Mouse (Mus musculus): ENCODE results near the gene Klf1. TPM values are rescaled to one million over a fixed set of nuclear protein-coding genes. Genes with fewer than 3 reads are reported as not detected.

Klf1 gene
- polyA plus RNA-seq, 1 experiment from 2014 or later = 0.28 TPM

- ATAC-seq = peak; percentile 34
- peaks cover 12% of the 10 kb centered on the region for H3K27me3 ChIP-seq
- in situ Hi-C loops (cut with MboI; ENCODE audit: low pct_unique_long_range_greater_than_20kb) = no loop called here
- TF ChIP-seq CTCF (IDR thresholded peaks at IDR 0.05) = no peak
- no peak for DNase-seq (ENCODE audit: low read depth, low spot score)
- CTCF ChIA-PET = no interaction called here
- POLR2A ChIA-PET = no interaction called here
These were observed 12.2 kb downstream of the Klf1 start for GRCm38 (mm10) chr8:84913960-84914359.

- peaks cover 12% of the 10 kb centered on the region for H3K27me3 ChIP-seq
These were observed 13.5 kb downstream of the Klf1 start for GRCm38 (mm10) chr8:84915269-84915668.

GRCm38 (mm10) chr8:84917781-84918180 is 16.1 kb downstream of the Klf1 start:
- no peak for DNase-seq (ENCODE audit: low read depth, low spot score)
- no peak for TF ChIP-seq CTCF (IDR thresholded peaks at IDR 0.05)
- ChIA-PET CTCF (no interaction called here), POLR2A (no interaction called here)
- no peak for ATAC-seq
- peaks cover 12% of the 10 kb centered on the region for H3K27me3 ChIP-seq
- in situ Hi-C loops (cut with MboI; ENCODE audit: low pct_unique_long_range_greater_than_20kb) = no loop called here

More at GRCm38 (mm10) chr8:84915269-84915668, 13.5 kb downstream of the Klf1 start:
- ChIA-PET CTCF (interaction anchor here (1.0 to 1.5 kb wide), 2 partner anchors 13 to 44 kb away, joined by 3 read pairs; no protein-coding TSS in a partner anchor), POLR2A (no interaction called here)
- ATAC-seq = no peak
- no peak for TF ChIP-seq CTCF (IDR thresholded peaks at IDR 0.05)
- no peak for DNase-seq (ENCODE audit: low read depth, low spot score)
- in situ Hi-C loops (cut with MboI; ENCODE audit: low pct_unique_long_range_greater_than_20kb) = no loop called here

- DNase-seq (ENCODE audit: low read depth, low spot score) = no peak
- no peak for TF ChIP-seq CTCF (IDR thresholded peaks at IDR 0.05)
- ChIA-PET CTCF (no interaction called here), POLR2A (no interaction called here)
- no peak for ATAC-seq
- in situ Hi-C loops (cut with MboI; ENCODE audit: low pct_unique_long_range_greater_than_20kb) = no loop called here
- peaks cover 12% of the 10 kb centered on the region for H3K27me3 ChIP-seq
These were observed 16.9 kb downstream of the Klf1 start for GRCm38 (mm10) chr8:84918646-84919045.

GRCm38 (mm10) chr8:84921596-84921995 is 19.9 kb downstream of the Klf1 start:
- DNase-seq (ENCODE audit: low read depth, low spot score) = peak; percentile 4
- TF ChIP-seq CTCF (IDR thresholded peaks at IDR 0.05) = no peak
- ChIA-PET CTCF (interaction anchor here (1.3 kb wide), 1 partner anchor 18 kb away, joined by 3 read pairs; no protein-coding TSS in a partner anchor), POLR2A (no interaction called here)
- in situ Hi-C loops (cut with MboI; ENCODE audit: low pct_unique_long_range_greater_than_20kb) = loop anchor here (5.0 kb wide), 1 partner anchor 36 kb away; no protein-coding TSS in a partner anchor
- no peak for ATAC-seq
- peaks cover 10% of the 10 kb centered on the region for H3K27me3 ChIP-seq

GRCm38 (mm10) chr8:84925557-84925956 is 23.8 kb downstream of the Klf1 start:
- in situ Hi-C loops (cut with MboI; ENCODE audit: low pct_unique_long_range_greater_than_20kb) = no loop called here
- no peak for DNase-seq (ENCODE audit: low read depth, low spot score)
- CTCF ChIA-PET = interaction anchor here (1.0 kb wide), 1 partner anchor 24 kb away, joined by 3 read pairs; no protein-coding TSS in a partner anchor
- POLR2A ChIA-PET = no interaction called here
- H3K27me3 ChIP-seq = peaks cover 14% of the 10 kb centered on the region
- TF ChIP-seq CTCF (IDR thresholded peaks at IDR 0.05) = no peak
- no peak for ATAC-seq

GRCm38 (mm10) chr8:84927513-84927912 is 25.8 kb downstream of the Klf1 start:
- no peak for ATAC-seq
- in situ Hi-C loops (cut with MboI; ENCODE audit: low pct_unique_long_range_greater_than_20kb) = no loop called here

GRCm38 (mm10) chr8:84928456-84929306 is 27.0 kb downstream of the Klf1 start:
- ATAC-seq = no peak
- in situ Hi-C loops (cut with MboI; ENCODE audit: low pct_unique_long_range_greater_than_20kb) = no loop called here

More at GRCm38 (mm10) chr8:84927513-84927912, 25.8 kb downstream of the Klf1 start:
- TF ChIP-seq CTCF (IDR thresholded peaks at IDR 0.05) = no peak
- ChIA-PET CTCF (interaction anchor here (1.0 to 2.1 kb wide), 4 partner anchors 18 to 62 kb away, joined by 3 to 7 read pairs (median 3); partner anchors contain the start of genes Gm49661, Prdx2 and Rnaseh2a), POLR2A (interaction anchor here (0.6 kb wide), 1 partner anchor 1794 kb away, joined by 3 read pairs; no protein-coding TSS in a partner anchor)
- DNase-seq (ENCODE audit: low read depth, low spot score) = no peak
- peaks cover 24% of the 10 kb centered on the region for H3K27me3 ChIP-seq

GRCm38 (mm10) chr8:84930582-84930981 is 28.9 kb downstream of the Klf1 start:
- DNase-seq (ENCODE audit: low read depth, low spot score) (no peak), ATAC-seq (no peak)
- H3K27me3 ChIP-seq = peaks cover 44% of the 10 kb centered on the region
- in situ Hi-C loops (cut with MboI; ENCODE audit: low pct_unique_long_range_greater_than_20kb) = loop anchor here (5.0 kb wide), 1 partner anchor 77 kb away; no protein-coding TSS in a partner anchor
- ChIA-PET POLR2A (no interaction called here), CTCF (interaction anchor here (1.5 kb wide), 1 partner anchor 9 kb away, joined by 5 read pairs; no protein-coding TSS in a partner anchor)
- TF ChIP-seq CTCF (IDR thresholded peaks at IDR 0.05) = no peak

More at GRCm38 (mm10) chr8:84928456-84929306, 27.0 kb downstream of the Klf1 start:
- ChIA-PET CTCF (interaction anchor here (1.0 to 2.1 kb wide), 5 partner anchors 13 to 61 kb away, joined by 3 to 7 read pairs (median 3); partner anchors contain the start of genes Gm49661, Prdx2 and Rnaseh2a), POLR2A (no interaction called here)
- H3K27me3 ChIP-seq = peaks cover 27% of the 10 kb centered on the region
- TF ChIP-seq CTCF (IDR thresholded peaks at IDR 0.05) = peak; percentile 84
- no peak for DNase-seq (ENCODE audit: low read depth, low spot score)

GRCm38 (mm10) chr8:84933767-84934559 is 32.2 kb downstream of the Klf1 start:
- CTCF ChIA-PET = no interaction called here

More at GRCm38 (mm10) chr8:84933767-84934559, 32.2 kb downstream of the Klf1 start:
- in situ Hi-C loops (cut with MboI; ENCODE audit: low pct_unique_long_range_greater_than_20kb) = loop anchor here (5.0 kb wide), 1 partner anchor 73 kb away; no protein-coding TSS in a partner anchor
- no peak for DNase-seq (ENCODE audit: low read depth, low spot score)
- no peak for TF ChIP-seq CTCF (IDR thresholded peaks at IDR 0.05)
- H3K27me3 ChIP-seq = peaks cover 58% of the 10 kb centered on the region
- POLR2A ChIA-PET = no interaction called here
- ATAC-seq = no peak

Data from Patski (cell line).